Mouse (Mus musculus) megakaryocyte, embryonic 14.5 days (primary cell): ENCODE data around the gene Zbtb46.

Source experiments
- FLI1 ChIP-seq: IDR thresholded peaks from 2 replicates; pipeline ENCODE4 v1.6.1; 2012; ENCODE audit warnings: low read length, inconsistent platforms, mixed read lengths
- GATA1 ChIP-seq: IDR thresholded peaks from 3 replicates; pipeline ENCODE4 v1.6.1; 2012; ENCODE audit warnings: mixed read lengths, low read length, inconsistent platforms, borderline replicate concordance

- TF ChIP-seq GATA1 (no peak), FLI1 (no peak)
These were observed at the start of gene Zbtb46 for GRCm38 (mm10) chr2:181459153-181459672.
